Mouse (Mus musculus): ENCODE measurements around the gene Mtrr. TPM values are rescaled to one million over a fixed set of nuclear protein-coding genes. Genes with fewer than 3 reads are reported as not detected.

The Mtrr gene
- polyA plus RNA-seq, 1 experiment from 2014 or later: 18.0 TPM

Other genes with a start within 250 kb of the Mtrr start
- 42.8 and 44.7 TPM in 2 replicates for gene Fastkd3, start 85 bp upstream of the Mtrr start, polyA plus RNA-seq (2014; fragmentation: Nextera tagmentation; extraction: Ambion mirVana)
- gene 1700001L19Rik, start 15.3 kb upstream of the Mtrr start, polyA plus RNA-seq (2014; fragmentation: Nextera tagmentation; extraction: Ambion mirVana): 0.67 and 0.86 TPM in 2 replicates